Mouse (Mus musculus) induced T-regulatory cell, adult 2 months (primary cell): ENCODE results near the gene F12.
A peak's percentile ranks its signal among the peaks of the same experiment; 100 is the strongest.

Experiments used
- DNase-seq: peaks from one replicate; pipeline ENCODE4 v3.0.0-alpha.2; 2012; ENCODE audit warnings: low read depth

F12 gene

DNA sequence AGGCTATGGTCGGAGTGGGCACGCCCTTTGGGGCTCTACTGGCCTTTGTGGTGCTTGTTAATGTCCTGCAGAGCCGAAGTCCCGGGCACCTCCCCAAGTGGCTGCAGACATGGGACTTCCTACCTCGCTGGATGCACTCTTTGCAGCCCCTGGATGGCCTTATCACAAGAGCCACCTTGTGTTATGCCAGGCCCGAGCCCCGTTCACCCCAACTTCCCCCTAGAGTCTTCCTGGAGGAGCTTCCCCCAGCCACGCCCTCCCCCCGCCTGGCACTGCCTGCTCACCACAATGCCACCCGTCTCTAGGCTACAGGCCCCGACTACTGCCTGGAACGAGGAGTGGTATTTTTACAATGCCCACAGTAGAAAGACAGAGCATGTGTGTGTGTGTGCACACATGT lies 13.3 kb downstream of the F12 start:
- DNase-seq, result no peak

DNA sequence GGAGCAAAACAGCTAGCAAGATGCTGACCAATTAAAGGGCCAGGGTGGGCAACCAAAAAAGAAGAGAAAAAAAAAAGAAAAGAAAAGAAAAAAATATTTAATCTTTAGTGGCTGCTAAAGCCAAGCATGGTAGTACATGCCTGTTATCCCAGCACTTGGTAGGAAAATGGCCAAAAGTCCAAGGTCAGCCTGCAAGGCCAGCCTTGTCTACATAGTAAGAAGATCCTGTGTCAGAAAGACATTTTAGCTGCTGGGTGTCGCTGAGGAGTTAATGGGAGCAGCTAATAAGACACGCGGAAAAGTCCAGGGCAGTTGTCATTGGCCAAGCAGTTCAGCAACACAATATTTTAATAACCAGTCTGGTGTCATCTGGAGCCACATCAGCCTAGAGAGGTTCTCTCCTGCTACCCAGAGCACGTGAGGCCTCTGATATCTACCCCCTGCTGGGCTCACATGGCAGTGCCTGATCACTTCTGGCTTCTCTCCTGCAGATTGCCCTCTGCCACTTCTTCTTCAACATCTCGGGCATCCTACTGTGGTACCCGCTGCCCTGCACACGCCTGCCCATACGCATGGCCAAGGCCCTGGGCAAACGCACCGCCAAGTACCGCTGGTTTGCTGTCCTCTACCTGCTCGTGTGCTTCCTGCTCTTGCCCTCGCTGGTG lies 13.8 kb downstream of the F12 start:
- DNase-seq, result no peak

DNA sequence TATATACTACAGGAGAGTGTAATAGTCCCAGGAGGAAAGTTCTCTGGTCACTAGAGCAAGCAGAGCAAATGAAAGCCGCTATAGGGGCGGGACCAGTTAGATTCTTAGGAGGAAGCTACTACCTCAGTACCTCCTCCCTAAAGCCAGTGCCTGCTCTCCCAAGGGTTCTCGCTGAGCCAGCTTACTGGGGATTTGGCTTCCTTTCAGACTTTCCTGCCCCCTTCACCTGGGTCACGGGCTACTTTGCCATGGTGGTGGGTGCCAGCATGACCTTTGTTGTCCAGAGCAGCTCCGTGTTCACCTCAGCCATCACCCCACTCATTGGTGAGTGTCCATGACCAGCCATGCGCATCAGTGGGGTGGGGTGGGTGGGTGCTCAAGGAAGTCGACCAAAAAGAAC lies 14.8 kb downstream of the F12 start:
- no peak for DNase-seq

DNA sequence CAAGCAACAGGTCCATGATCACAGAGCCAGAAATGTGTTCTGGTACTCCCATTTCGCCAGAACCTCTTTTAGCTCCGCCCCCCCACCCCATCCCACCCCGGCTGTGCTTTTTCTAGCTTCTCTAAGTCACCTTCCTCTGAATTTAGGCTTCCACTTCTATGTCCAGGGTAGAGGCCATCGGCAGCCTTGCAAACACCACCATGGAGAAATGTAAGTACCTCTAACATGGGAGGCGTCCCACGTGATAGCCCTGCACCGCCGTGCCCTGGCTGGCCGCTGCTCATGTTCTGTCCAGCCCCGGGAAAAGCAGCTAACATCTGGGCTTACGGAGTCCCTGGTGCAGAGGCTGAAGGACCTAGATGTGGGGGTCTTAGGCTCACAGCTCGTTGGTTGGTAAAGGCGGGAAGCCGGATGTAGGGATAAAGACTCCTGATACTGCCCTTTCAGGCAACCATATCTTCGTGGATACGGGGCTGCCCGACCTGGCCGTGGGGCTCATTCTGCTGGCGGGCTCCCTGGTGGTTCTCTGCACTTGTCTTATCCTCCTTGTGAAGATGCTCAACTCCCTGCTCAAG lies 18.0 kb downstream of the F12 start:
- no peak for DNase-seq

DNA sequence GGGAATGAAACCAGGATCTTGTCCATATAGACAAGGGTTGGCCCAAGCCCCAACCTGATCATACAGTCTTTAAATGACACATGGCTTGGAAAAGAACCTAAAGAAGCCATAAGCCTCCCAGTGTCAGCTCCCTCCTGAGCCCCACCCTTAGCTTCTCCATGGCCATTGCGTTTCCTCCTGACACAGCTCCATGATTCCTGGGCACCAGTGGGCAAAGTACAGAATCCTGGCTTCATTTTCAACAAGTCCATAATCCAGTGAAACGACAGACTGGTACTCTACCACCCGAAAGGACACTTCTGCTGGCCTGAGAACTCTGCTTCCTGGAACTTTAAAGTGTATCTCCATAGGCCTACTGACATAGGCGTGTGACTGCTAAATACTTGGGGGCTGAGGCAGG lies 19.3 kb downstream of the F12 start:
- no peak for DNase-seq

DNA sequence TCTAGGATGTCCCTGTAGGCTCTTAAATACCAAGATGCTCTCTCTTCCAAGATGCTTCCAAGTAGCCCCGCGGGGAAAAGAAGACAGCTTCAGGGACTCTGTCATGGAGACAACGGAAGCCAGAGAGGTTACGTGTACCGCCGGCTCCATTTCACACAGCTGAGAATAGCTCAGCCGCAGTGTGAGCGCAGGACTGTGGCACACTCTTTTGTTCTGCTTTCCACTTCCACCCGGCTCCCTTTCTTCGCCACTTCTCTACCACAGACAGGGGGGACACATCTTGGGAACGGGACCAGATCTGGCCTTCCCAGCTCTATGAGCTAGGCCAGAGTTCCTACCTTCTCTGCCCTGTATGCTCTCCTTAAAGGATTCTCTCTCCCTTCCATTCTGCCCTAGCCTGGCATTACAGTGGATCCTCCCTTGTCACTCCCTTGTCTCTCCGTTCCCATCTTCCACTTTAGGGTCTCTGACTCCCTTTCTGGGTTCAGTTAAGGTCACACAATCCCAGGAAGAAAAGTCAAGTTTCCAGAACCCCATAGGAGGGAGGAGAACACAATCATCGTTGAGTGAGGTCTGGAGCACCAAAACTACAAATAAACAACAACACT lies 20.7 kb downstream of the F12 start:
- no peak for DNase-seq

DNA sequence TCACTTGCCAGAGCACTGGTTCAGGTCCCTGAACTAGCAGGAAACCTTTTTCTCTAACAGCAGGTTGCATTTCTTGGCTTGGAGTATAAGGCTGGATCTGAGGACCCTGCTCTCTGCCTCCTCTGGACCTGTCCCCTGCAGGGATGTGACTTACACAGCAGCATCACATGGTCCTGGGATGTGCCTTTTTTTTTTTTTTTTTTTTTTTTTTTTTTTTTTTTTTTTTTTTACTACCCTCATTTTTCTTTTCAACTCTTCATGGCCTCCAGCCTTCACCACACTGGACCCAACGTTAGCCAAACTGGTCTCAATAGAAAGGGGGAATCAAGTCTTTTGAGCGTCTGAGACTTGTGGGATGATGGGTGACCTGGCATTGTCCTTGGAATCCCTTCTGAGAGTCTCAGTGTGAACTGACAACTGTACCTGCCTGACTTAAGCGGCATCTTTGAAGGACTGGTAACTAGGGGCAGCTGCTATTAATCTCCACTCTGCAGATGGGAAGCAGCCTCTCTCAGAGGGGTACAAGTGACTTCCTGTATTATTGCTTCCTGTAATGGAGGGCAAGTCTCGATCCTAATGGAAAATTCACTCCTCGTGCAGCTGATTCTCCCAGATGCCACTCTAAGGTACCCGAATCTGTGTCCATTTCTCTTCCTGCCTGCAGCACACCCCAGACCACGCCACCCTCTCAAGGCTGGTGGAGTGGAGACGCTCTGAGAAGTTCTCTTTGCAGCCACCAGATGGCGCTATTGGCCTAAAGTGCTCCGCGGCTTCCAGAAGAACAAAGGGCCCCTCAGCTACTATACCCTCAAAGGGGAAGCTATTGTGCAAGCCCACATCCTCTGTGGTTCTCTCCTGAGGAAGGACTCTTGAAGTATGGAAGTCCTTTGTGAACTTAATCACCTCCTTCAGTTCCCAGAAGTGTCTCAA lies 21.5 kb downstream of the F12 start:
- DNase-seq, result peak; percentile 93

DNA sequence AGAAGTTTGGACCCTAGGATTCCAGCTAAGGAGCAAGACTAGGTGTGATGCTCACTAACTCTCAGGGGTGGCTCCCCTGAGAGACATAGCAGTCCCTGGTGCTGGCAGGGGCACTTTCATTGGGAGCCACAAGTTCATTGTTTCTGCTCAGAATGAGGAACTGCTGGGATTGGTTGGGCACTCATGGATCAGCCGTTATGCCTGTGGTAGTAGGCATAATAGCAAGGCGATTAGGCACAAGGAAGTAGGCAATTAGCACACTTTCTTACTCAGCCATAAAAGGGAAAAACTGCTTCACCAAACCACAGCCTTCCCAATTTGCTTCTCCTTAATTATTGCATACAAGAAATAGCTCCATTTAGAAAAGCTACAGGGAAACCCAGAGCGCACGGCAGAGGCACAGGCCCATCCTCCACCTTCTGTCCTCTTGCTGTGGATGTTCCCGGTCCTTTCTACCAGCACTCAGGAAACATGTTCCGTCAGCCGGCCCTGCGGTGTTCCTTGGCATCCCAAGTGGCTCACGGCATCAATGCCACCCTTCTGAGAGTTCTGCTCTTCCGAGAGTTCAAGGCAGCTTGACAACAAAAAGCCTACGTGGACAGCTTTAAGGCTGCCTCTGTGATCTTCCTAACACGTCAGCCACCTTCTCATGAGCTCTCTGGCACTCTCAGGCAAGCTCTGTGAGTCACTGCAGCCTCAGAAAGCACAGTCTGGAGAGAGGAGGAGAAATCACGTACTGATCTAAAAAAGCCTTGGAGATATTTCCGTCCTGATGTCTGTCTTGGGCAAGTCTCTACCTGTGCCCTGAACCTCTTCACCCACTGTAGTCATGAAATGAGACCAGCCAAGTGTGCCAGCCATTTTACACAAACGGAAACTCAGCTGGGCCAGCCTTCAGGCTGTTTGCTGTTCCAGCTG lies 22.4 kb downstream of the F12 start:
- peak; percentile 36 for DNase-seq

DNA sequence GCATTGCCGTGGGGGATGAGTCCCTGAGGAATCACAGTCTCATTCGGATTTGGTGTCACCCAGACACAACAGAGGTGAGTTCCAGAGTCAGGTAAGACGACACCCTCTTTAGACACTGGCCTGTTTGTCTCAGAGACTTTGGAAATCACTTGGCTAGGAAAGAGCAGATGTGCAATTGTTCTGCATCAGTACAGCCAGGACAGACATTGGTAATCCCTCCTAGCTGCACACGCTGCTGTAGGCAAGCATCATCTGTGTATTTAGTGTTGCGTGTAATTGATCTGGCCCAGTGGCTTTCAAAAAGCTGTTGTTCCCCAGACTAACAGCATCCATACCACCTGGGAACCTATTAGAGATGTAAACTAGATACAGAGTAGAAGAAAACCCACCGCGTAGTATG lies 23.3 kb downstream of the F12 start:
- DNase-seq, result no peak

DNA sequence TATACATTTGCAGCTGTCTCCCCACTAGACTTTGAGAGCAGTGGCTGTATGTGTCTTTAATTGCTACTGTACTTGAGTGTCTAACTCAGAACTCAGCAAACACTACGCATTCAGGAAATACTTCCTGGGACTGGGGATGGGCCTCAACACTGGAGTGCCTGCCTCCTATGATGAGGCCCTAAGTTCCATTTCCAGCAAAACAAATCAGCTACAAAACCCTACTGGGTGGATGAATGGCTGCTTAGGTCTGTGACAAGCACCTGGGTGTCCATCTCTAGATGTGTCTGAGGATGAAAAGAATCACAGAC lies 26.6 kb downstream of the F12 start:
- no peak for DNase-seq

DNA sequence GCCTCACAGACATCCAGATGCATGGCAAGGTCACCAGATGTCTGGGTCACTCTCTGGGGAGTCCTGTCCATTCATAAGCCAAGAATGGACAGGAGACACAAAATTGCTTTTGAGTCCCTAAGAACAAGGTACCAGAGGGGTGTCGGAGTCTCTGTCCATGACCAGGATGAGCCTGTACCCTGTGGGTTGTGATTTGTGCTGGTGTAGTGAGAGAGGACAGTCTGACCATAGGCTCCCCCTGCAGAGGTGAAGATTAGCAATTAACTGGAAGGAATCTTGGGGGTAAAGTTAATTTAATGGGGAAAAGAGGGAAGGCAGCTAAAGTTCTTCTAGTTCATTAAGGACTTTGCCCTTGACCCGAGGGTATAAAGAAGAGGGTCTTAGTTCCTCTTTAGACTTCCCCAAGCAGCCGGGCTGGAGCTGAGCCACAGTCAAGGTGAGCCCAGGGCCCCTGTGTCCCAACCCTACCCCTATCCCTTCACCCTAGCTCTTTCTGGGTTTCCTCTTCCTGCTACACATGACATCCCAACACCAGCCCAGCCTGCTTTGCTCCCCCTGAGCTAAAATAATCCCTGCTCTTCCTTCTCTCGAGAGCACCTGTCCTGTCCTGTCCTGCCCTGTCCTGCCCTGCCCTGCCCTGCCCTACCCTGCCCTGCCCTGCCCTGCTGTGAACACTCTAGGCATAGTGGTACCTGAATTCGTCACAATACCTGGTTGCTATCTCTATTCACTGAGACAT lies 27.1 kb downstream of the F12 start:
- DNase-seq, result no peak

DNA sequence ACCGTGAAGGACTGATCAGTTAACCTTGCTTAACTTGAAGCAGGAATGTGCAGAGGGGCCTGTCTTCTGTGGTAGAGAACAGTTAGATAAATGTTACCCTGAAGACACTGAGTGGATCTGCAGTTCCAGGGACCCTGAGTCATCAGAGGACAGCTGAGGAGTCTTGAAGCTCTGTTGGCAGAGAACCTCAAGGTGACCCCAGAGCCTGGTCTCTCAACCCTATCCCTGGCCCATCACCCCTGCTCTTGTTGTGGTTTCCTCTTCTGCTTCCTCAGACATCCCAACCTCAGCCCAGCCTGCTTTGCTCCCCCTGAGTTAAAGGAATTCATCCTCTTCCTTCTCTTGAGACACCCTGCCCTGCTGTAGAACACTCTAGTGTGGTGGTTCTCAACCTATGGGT lies 28.5 kb downstream of the F12 start, which contains the start of gene Slc34a1:
Gene Slc34a1, plus strand, starts transcription at position 100 of the 400 bp plus-strand sequence.
- no peak for DNase-seq

DNA sequence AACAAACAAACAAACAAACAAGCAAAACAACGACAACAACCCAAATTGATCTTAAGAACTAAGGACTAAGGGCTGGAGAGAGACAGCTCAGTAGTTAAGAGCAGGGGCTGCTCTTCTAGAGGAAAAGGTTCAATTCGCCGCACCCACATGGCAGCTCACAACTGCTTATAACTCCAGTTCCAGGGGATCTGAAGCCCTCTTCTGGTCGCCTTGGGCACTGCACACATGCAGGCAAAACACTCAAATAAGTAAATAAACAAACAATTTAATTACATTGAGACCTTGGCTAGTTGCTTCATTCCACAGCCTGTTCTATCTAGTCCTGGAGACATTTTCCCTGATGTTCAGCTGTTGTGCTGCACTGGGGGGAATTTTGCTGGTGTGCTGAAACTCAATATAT lies 33.7 kb downstream of the F12 start:
- peak; percentile 74 for DNase-seq

DNA sequence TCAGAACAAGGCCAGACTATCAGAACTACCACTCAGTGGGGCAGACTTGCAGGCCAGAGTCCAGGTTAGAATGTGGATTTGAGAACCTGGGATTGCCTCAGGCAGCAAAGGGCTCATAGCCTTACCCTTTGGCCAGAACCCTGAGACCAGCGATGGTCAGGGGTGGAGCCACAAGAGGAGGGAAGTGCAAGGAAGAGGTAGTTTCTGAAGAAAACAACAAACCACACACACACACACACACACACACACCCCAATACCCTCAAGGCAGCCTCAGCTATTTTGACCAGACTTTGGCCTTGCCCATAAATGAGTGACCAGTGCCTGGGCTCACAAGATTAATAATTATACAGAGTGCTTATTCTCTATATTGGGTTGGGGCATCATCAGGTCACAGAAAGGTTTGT lies 35.0 kb downstream of the F12 start:
- DNase-seq, result no peak

DNA sequence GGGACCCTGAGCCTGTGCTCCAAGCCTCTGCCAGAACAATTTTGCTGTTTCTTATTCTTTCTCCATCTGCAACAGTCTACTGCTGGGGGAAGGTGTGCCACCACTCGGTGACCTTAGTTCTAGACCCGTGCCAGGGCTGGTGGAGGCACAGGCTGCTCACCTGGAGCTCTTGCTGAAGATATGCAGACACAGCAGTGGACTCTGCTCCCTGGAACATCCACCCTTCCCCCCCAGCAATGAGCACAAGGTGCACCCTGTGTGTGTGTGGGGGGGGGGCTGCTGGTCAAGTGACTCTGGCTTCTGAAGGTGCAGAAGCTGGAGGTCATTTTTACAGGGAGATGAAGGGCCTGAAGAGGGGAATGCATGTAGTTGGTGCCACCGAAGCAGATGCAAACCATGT lies 35.9 kb downstream of the F12 start:
- no peak for DNase-seq

DNA sequence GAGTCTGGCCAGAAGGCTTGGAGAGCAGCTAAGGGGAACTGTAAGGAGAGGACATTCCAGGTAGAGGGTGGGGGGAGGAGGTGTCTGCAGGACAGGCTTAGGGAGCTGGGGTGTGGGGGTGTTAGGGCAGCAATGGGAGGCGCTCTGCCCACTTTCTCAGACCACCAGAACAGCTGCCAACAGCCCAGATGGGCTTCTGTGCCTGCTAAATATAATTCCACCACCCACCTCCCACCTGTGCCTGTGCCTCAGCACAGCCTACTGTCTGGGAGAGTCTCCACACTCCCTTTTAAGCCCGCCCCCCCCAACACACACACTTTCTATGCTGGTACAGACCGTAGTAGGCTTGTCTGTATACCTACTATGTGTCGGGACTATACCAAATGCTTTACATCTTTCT lies 44.8 kb downstream of the F12 start:
- no peak for DNase-seq

DNA sequence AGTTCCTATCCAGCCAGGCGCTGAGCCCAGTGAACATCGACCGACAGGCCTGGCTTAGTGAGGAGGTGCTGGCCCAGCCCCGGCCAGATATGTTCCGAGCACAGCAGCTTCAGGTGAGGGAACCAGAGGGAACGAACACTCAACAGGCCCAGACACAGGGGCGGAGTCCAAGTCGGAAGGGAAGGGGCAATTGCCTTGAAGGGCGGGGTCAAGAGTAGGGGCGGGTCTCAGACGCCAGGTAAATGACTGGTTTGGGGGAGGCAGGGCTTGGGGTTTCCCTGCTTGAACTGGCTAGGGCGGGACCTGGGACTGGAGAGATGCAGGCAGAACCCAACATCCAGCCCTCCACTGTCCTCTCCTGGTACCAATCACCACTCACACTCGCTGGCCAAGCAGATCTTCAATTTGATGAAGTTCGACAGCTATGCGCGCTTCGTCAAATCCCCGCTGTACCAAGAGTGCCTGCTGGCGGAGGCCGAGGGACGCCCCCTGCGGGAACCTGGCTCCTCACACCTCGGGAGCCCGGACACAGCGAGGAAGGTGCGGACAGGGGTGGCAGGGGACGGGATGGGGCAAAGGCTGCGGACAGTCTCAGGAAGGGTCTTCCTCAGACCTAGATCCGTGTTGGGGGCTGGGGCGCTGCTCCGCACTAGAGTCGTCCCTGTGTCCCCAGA lies 47.5 kb downstream of the F12 start:
- no peak for DNase-seq

DNA sequence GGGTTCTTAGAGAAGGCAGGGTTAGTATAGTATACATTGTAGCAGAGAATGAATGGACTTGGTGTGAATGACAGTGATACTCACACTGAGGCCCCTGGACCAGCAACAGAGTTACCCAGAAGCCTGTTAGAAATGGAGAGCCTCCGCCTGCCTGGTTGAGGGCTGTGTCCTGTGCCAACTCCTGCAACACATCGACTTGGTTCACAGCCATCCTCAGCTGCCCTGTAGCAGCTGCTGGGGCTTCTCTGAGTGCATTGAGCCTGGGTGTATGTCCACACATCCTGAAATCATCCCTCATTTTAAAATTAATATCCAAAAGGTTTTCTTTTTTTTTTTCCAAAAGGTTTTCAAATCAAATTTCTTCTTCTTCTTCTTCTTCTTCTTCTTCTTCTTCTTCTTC lies 50.7 kb downstream of the F12 start:
- no peak for DNase-seq

DNA sequence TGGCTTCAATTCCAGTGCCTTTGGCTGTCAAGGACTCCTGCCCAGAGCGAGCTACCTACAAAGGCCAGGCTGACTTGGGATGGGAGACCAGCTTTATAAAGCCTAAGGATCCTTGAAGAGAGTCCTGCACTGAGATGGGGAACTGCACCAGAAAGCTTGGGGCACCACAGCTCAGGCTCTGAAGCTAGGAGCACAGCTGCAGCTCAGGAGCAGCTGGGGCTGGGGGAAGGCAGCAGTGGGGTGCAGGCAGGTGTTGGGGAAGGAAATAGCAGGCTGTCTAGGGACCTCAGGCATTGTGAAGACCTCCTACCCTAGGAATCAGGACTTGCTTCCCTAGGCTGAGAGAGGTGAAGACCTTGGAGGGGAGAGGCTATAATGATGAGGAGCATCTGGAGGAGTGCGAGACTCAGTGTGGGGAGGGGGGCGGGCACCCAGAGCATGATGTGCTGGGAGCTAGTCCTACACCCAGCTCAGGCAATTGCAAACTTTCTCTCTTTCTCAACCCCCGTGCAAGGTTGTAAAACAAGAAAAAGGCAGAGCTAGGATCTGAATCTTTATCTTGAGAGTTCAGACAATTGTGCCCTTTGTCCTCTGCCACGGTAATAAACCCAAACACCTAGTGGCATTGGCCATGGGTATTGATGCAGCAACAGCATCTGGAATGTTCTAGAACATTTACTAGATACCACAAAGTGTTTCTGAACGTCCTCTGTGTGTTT lies 52.2 kb downstream of the F12 start:
- no peak for DNase-seq

DNA sequence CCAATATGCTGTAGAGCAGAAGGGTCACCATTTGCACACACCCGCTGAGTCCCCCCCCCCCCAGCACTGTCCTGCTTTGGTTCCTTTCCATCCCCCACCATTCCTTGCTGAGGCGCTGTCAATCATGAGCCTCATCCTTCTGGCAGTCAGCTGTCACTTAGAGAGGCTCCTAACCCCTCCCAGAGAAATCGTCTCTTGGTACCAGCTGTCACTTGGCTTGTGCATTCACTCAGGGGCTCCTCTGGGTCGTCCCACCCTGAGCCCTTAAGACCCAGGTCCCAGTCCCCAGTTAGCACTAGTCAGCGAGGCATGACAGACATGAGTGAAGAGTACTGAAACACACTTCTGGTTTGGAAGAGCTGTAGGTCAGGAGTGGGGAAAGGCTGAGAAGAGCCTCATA lies 54.9 kb downstream of the F12 start:
- no peak for DNase-seq
